Mouse (Mus musculus) lung, postnatal 36 days (tissue): ENCODE results near the gene Cd4.

Source experiments
- DNase-seq: peaks from one replicate; pipeline ENCODE4 v3.0.0; 2022; ENCODE audit warnings: mixed read lengths

The Cd4 gene

GRCm38 (mm10) chr6:124887986-124888385, at the start of gene Cd4:
Cd4 (minus strand) TSS chr6:124888221.
- no peak for DNase-seq

GRCm38 (mm10) chr6:124937493-124937892, 49.5 kb upstream of the Cd4 start:
- DNase-seq, result peak; percentile 46

GRCm38 (mm10) chr6:124936681-124937080, 48.7 kb upstream of the Cd4 start:
- DNase-seq, result no peak

- DNase-seq, result no peak
Measured at GRCm38 (mm10) chr6:124934670-124935069, 46.6 kb upstream of the Cd4 start.

- DNase-seq, result no peak
Measured at GRCm38 (mm10) chr6:124933127-124933526, 45.1 kb upstream of the Cd4 start.

GRCm38 (mm10) chr6:124932314-124932695, 44.3 kb upstream of the Cd4 start:
- DNase-seq, result no peak

- DNase-seq, result peak; percentile 47
Measured at GRCm38 (mm10) chr6:124931525-124932313, 43.7 kb upstream of the Cd4 start.

- peak; percentile 100 for DNase-seq
Measured at GRCm38 (mm10) chr6:124930754-124931524, 42.9 kb upstream of the Cd4 start, which contains the start of gene Mlf2. Mlf2 (plus strand) TSS chr6:124931386.

- DNase-seq, result peak; percentile 69
Measured at GRCm38 (mm10) chr6:124930231-124930630, 42.2 kb upstream of the Cd4 start.

GRCm38 (mm10) chr6:124925941-124926340, 37.9 kb upstream of the Cd4 start:
- DNase-seq, result peak; percentile 89

- peak; percentile 60 for DNase-seq
Measured at GRCm38 (mm10) chr6:124925173-124925793, 37.3 kb upstream of the Cd4 start.

- peak; percentile 34 for DNase-seq
Measured at GRCm38 (mm10) chr6:124921539-124921938, 33.5 kb upstream of the Cd4 start.

- DNase-seq, result peak; percentile 52
Measured at GRCm38 (mm10) chr6:124920318-124921085, 32.5 kb upstream of the Cd4 start.

GRCm38 (mm10) chr6:124919695-124920317, 31.8 kb upstream of the Cd4 start, which contains the start of gene Ptms:
Ptms (minus strand) TSS chr6:124920103.
- DNase-seq, result peak; percentile 98

- peak; percentile 33 for DNase-seq
Measured at GRCm38 (mm10) chr6:124918890-124919627, 31.0 kb upstream of the Cd4 start.

- no peak for DNase-seq
Measured at GRCm38 (mm10) chr6:124918331-124918690, 30.3 kb upstream of the Cd4 start.

- peak; percentile 95 for DNase-seq
Measured at GRCm38 (mm10) chr6:124917518-124918330, 29.7 kb upstream of the Cd4 start.

GRCm38 (mm10) chr6:124916695-124917517, 28.9 kb upstream of the Cd4 start:
- DNase-seq, result peak; percentile 93

- DNase-seq, result peak; percentile 44
Measured at GRCm38 (mm10) chr6:124915942-124916694, 28.1 kb upstream of the Cd4 start.
